ENCODE assay signal across 26 mouse cellular contexts in the genomic region with DNA sequence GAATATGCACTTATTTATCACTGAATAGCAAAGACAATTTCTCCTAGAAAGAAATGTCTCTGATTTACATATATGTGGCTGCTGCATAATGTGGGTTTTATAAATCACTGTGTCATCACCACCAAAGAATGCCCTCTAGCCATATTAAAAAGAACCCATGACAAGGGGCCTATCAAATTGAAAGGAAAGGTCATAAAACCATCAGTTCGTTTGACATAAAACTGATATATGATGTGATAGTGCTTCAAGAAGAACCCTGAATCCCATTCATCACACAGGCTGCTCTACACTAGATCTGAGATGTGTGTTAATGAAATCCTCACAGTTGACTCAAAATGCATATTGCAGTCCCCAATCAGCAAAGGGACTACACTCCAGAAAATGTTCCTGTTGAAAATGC. TPM values are rescaled to one million over a fixed set of nuclear protein-coding genes. Genes with fewer than 3 reads are reported as not detected.
"Had no signal": no experiment of that assay in that cellular context is flagged by ENCODE, and none has a peak within 500 bp of the region (broad histone marks: within the 10 kb centered on the region; RNA-seq: fewer than 3 reads in every experiment).

No protein-coding gene starts in this region.

- H3K27me3 ChIP-seq: liver, embryonic 13.5 days; liver, embryonic 15.5 days; lung, embryonic 15.5 days; megakaryocyte, embryonic 14.5 days; midbrain, embryonic 12.5 days had no signal

- H3K4me1 ChIP-seq: liver, embryonic 13.5 days; liver, embryonic 15.5 days; lung, embryonic 15.5 days; megakaryocyte, embryonic 14.5 days; midbrain, embryonic 10.5 days; midbrain, embryonic 12.5 days had no signal

- H3K4me2 ChIP-seq: liver, embryonic 11.5 days; liver, embryonic 13.5 days; liver, embryonic 15.5 days; lung, embryonic 15.5 days; midbrain, embryonic 12.5 days had no signal

- H3K9me3 ChIP-seq: liver, embryonic 13.5 days; liver, embryonic 15.5 days; lung, embryonic 15.5 days; megakaryocyte, embryonic 14.5 days; midbrain, embryonic 10.5 days; midbrain, embryonic 12.5 days had no signal

- H3K27ac ChIP-seq: liver, embryonic 13.5 days; liver, embryonic 15.5 days; lung, embryonic 15.5 days; macrophage; midbrain, embryonic 10.5 days; midbrain, embryonic 12.5 days had no signal

- H3K9ac ChIP-seq: liver, embryonic 13.5 days; liver, embryonic 15.5 days; liver, postnatal 0 days; lung, embryonic 15.5 days; midbrain, embryonic 12.5 days had no signal

- H3K4me3 ChIP-seq: liver, embryonic 13.5 days; liver, embryonic 15.5 days; lung, embryonic 15.5 days; megakaryocyte, embryonic 14.5 days; midbrain, embryonic 10.5 days; midbrain, embryonic 12.5 days; myocyte had no signal

- ATAC-seq: liver, postnatal 0 days; lung, postnatal 0 days; midbrain, embryonic 16.5 days had no signal

- H3K36me3 ChIP-seq: liver, embryonic 13.5 days; liver, embryonic 15.5 days; lung, embryonic 15.5 days; midbrain, embryonic 10.5 days; midbrain, embryonic 12.5 days had no signal

- DNase-seq: liver, embryonic 13.5 days; liver, postnatal 0 days; lung, adult 2 months; lung, postnatal 14 days; lung, postnatal 36 days; midbrain, embryonic 14.5 days; retina, postnatal 1 day; right cerebral cortex, adult 18-20 months; right cerebral cortex, postnatal 25 days; right cerebral cortex, postnatal 4 days; spleen, adult 18-20 months; thymus, adult 18-20 months; thymus, postnatal 14 days; thymus, postnatal 36 days had no signal

RNA-seq across cellular contexts. Expression of a gene that starts 27.4 kb away (rescaled TPM):
- polyA plus RNA-seq: liver, embryonic 11.5 days; midbrain, embryonic 10.5 days; midbrain, embryonic 12.5 days; midbrain, embryonic 16.5 days; myocyte had no signal

RNA-seq across cellular contexts. Expression of a gene that starts 57.5 kb away (rescaled TPM):
- total RNA-seq: megakaryocyte progenitor cell, adult 5-6 weeks had no signal
- polyA plus RNA-seq: liver, embryonic 11.5 days; liver, embryonic 13.5 days; liver, embryonic 15.5 days; liver, postnatal 0 days; macrophage; midbrain, embryonic 10.5 days; midbrain, embryonic 12.5 days; midbrain, embryonic 14.5 days; midbrain, embryonic 16.5 days; myocyte; stomach, embryonic 16.5 days had no signal
